Mouse (Mus musculus) cerebellum, postnatal 14 days (tissue): ENCODE data around the gene Inpp4b.

Experiments used
- DNase-seq, 2 experiments: peaks; one replicate each; pipeline ENCODE4 v3.0.0; 2021; ENCODE audit warnings: mixed read lengths in 2 of 2

Inpp4b gene

GRCm38 (mm10) chr8:81731332-81731731 is 389.0 kb downstream of the Inpp4b start:
- DNase-seq, result no peak

DNA sequence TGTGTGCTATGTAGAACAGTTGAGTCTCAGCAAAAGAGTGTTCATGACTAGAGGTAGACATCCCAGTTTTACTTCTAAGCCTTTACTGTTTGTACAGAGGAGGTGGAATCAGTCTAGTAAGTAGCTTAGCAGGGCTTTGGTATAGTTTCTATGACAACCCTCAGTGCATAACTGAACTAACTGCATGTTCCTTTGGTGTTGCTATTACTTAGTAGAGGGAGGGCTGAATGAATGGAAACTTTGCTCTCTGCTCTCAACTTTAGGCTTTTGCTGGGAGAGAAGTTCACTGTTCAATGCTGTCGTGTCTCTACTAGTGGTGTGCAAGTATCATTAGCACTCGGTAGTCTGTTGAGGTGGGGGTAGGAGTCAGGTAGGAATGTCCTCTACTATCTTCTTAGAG is 393.3 kb downstream of the Inpp4b start:
- no peak for DNase-seq

GRCm38 (mm10) chr8:81736103-81736502 is 393.7 kb downstream of the Inpp4b start:
- DNase-seq, result no peak

- DNase-seq, result no peak
Observed at GRCm38 (mm10) chr8:81742588-81742987, 400.2 kb downstream of the Inpp4b start.

- no peak for DNase-seq
Observed at GRCm38 (mm10) chr8:81743040-81743439, 400.7 kb downstream of the Inpp4b start.

- DNase-seq, result no peak
Observed at GRCm38 (mm10) chr8:81745439-81745838, 403.1 kb downstream of the Inpp4b start.

DNA sequence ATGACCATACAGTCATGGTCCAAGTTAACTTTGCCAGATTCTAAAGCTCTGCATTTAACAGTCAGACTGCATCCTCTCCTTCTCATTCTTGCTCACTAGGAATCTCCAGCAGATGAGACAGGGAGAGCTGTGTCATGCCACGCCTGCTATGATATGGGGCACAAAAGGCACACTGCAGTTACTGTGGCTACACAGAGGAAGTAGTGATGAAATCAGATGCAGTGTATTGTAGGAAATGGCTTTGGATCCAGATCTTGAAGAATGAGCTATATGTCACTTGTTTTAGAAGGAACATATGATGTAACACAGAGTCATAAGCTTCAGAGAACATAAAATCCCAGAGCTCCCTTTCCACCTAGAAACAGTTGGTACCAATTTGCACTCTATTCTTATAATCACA is 408.8 kb downstream of the Inpp4b start:
- no peak for DNase-seq

- DNase-seq, result no peak
Observed at GRCm38 (mm10) chr8:81756663-81757062, 414.3 kb downstream of the Inpp4b start.

- no peak for DNase-seq
Observed at GRCm38 (mm10) chr8:81757580-81758144, 415.3 kb downstream of the Inpp4b start.

DNA sequence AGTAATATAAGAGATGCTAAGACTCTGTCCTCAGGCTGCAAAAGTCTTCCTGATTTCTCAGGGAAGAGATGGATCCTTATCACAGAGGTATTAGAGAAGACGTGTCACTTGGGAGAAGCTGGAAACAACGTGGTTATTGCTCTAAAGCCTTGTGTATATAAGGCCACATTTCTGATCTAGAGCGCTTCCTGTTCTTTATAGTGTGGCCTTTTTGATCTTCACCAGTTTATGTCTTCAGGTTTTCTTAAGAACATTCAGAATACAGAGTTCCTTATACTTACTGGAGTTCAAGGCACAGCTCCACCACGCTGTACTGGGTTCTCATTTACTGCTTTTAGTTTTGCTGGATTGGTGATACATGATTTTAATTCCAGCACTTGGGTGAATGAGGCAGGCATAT is 419.1 kb downstream of the Inpp4b start:
- DNase-seq, result no peak

DNA sequence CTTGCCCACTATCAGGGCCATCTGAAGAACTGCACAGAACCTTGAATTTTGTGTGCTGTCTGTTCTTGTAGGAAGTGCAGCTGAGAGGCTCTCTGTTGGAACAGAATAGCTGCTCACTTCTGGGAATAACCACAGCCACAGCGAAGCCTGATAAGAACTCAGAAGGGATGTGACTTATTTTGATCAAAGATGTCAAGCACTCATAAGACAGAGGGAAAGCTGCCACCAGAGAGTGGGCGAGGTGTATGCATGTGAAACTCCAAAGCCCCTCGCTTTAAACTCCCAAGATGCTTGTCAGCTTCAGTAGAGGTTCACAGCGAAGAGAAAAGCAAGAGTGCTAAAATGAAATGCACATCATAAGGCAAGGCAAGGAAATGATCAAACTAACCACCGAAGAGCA is 423.7 kb downstream of the Inpp4b start:
- DNase-seq, result no peak

DNA sequence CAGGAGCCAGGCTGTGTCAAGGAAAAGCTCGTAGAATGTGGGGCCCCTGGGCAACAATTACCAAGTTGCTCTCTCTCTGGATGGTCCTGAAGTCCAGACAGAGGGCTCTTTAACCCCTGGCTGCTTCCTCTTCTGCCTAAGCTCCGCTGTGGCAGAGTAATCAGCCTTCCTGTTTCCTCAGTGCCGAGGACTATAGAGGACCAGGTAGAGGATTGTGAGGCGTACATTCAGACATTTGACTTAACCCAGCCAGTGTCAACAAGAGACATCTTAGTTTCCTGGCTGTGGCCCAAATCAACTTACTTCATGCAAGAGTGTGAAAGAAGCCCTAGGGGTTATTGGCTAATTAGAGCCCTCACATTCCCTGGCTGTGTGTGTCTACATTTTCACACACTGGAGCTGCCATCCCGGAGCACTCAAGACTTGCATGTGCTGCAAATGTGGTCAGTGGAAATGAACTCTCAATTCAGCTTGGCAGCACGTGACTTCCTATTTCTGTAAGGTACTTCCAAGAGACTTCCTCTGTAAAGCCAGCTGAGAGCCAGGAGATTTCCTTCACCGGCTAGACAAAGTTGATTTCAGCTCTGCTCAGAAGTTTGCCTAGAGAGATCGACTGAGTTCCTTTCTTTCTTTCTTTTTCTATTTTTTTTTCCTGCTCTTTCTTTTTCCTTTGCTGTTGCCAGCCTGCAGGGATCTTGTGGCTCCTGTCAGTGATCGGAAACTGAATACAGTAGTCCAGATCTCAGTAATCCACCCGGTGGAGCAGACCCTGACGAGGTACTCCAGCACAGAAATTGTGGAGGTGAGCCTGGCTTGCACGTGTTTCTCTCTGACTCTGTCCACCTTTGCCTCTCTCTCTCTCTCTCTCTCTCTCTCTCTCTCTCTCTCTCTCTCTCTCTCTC is 425.3 kb downstream of the Inpp4b start:
- DNase-seq, result peak; percentile 4 to 5

DNA sequence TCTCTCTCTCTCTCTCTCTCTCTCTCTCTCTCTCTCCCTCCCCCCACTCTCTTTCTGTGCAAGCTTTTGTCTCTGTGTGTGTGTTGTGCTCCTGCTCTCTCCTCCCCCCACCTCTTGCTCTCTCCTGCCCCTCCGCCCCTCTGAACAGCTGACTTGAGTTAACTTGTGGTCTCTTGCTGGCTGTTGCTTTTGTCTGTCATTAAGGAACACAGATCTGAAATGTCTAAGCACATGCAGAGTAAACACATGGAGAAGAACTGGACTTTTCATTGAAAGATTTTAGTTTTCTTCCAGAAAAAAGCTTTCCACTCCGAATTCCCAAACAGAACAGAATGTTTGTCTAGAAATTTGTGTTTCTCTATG is 425.9 kb downstream of the Inpp4b start:
- DNase-seq, result no peak

DNA sequence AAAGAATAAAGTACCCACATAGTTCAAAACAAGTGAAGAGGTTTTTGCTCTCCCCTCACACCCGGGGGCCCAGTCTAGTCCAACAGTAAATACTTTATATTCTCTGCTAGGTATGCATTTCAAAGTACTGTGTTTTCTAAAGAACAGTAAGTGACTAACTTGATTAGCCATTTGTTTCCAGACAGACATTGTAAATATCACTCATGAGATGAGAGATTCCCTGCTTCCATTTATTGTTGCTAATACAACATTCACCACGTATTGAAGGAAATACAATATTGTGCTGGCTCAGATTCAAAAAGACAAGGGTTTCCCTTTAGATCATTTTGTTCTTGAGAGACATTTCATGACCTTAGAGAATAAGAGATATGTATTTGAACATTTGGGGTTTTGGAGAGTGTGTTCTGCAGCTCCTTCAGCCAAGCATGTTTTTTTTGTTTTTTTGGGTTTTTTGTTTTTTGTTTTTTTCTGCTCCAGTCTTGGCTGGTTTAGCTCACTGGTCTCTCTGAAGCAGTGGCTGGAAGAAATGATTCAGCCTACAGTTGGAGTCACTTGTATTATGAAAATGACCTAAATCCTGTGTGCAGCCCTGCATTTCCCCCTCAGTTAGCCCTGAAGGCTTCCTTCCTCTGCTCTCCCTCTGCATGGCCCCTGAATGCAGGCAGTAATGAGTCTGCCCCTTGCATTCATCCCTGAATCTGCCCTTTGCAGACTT is 426.5 kb downstream of the Inpp4b start:
- no peak for DNase-seq

DNA sequence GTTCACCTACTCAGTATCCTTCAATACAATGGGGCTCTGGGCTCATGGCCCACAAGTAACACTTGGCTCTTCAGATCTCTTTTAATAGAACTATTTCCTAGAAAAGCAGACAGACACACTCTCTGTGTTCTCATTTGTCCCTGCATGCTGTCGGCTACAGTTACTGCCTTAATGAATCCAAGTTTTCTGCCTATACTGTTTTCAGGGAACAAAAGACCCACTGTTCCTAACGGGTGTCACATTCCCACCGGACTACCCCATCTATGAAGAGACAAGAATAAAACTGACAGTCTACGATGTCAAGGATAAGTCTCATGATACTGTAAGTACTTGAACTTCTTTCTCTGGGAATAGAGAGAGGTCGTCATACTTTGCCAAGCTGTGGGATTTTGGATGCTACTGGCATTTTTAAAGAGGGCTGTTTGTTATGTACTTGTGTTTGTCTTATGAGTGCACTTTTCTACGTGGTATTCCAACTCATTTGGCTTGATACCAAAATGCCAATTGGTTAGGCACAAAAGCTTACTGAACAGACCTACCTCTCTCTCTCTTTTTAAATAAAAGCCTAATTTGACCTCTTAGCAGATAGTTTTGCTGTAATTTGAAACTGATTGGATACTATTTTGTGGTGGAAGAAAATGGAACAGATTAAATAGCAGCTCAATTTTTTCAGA is 428.4 kb downstream of the Inpp4b start:
- DNase-seq, result no peak

DNA sequence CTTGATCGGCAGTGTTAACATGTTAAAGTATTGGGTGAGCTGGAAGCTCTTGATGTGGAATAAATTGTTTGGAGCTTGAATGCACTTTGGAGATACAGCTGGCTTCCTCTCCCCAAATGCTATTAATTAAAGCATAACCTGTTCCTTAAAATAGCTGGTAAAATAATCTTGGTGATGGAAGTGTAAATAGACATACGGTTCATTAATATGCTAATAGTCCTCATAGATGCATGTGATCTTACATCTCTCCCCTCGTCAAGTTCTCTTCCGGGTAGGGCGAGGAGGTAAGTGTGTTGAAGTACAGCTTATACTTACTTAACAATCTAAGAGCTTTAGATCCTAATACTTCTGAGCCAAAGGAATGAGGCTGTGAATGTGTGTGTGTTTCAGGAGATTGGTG is 430.5 kb downstream of the Inpp4b start:
- DNase-seq, result no peak

DNA sequence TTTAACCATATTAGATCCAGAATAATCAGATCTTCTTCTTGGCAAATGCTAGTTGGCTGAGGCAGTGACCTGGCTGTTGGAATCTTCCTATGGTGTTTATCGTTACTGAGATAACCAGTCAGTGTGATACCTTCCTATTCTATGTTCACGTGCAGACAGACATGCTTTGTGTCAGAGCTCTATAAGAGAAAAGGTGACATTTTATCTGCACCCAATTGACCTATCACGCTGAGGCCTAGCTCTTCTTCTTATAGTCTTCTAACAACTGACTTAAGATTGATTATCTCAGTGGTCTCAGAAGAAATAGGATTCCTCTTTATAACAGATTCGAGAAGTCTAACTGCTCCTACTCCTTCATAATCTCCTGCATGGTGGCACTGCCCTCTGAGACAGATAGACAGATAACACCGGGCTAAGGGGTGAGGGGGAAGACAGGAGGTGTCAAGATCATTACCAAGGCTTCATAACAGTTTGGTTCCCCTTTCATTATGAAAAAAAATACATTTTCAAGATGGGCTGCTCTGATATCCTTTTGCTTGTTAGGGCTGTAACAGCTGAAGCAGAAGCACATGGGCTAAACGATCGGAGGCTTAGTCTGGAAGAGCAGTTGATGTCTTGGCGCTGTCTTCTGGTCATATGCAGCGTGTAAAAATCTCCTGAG is 431.1 kb downstream of the Inpp4b start:
- no peak for DNase-seq

DNA sequence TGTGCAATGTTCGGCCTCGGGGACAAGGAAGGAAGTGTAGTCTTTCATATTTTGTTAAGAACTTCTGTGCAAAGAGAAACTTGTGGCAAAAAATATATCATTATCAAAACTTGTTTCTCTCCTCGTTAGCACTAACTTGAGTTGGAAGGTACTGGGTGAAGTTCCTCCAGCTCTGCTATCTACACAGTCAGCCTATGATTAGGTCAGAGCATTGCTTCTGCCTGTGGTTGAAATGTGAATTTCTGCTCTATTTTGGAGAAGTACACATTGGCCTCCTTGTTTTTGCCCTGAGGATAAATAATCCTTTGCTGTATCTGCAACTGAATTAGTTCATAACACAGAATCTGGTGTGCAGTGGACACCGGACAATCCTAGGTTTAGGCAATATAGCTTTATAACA is 431.7 kb downstream of the Inpp4b start:
- no peak for DNase-seq

DNA sequence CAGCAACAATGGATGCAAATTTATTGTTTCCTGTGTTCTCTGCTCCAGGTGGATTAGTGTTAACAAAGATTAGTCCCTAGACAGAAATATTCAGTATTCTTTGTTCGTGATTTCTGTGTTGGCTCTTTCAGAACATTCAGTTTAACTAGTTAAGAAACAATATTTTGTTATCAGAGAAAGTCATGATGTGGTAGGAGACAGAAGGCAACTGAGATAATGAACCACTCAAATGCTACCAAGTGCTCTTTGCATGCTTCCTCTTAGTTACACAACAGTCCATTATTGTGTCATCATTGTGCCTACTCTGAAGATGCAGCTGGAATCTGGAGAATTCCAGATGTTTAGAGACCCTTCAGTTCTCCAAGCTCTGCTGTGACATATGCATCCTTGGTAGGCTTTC is 432.1 kb downstream of the Inpp4b start:
- DNase-seq, result no peak

DNA sequence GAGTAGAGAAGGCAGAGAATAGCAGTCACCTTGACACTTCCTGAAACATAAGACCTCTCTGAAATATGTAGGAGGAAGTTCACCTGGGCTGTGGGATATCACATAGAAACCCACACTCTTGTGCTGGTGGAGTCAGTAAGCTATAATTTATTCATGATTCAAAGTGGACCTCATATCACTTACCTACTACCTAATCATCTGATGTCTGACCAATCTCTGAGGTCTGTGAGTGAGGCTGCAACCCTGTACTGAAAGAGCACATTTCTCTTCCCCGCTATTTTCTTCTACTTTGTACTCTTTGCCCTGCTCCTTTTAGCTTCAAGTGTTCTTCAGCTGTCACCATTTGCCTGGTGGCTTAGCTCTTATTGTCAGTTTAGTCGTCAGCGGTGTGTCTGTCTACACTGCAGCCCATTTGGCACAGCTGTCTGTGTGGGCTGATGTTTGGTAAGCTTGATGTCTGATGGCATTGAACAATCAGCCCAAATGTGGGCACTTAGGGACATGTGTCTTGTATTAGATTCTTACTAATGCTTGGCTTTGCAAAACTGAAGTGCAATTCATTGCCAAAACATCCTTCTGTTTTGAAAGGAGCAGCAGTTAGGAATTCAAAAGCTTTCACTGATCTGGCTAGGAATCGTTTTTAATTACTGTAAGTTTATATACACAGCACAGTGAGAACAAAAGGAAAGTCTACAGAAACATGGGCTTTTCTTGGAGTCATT is 434.3 kb downstream of the Inpp4b start:
- DNase-seq, result no peak

GRCm38 (mm10) chr8:81777704-81778103 is 435.3 kb downstream of the Inpp4b start:
- no peak for DNase-seq

DNA sequence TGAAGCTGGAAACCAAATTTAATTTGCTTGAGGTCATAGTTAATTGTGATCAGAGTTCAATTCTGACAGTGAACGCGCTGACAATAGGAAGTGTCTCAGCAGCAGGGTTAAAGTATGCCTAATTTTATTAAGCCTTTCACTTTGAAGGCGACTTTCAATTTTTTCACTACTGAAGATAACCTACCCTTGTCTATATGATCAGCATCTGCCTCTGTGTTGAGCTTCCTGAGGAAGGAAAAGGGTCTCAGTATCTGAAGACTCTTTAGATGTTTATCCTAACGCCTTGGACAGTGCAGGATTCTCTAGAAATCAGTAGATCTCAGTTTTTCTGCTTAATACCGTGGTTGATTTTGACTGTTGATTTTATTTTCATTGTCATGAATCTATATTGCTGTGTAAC is 437.1 kb downstream of the Inpp4b start:
- no peak for DNase-seq
